Mouse (Mus musculus) cerebellum, postnatal 14 days (tissue): ENCODE data around the gene Col1a1.

Experiments
- DNase-seq, 2 experiments: peaks; one replicate each; pipeline ENCODE4 v3.0.0; 2021; ENCODE audit warnings: mixed read lengths in 2 of 2

Gene Col1a1

DNA sequence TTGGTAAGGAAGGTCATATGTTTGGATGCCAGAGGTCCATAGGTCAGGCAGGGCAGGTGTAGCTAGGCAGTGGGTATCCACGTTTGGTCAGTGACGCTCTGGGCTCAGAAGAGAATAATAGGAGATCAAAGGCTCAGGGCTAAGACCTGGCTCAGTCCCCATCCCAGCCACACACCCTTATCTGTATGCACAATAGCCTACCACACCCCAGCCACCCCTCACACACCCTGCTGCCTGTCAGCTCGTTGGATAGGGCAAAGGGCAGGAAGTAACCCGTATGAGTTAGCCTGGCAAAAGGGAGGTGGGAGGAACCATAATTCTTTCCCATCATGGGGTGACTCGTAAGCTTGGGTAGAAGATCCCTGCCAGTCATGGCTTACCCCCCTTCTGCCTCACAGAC is 61.6 kb downstream of the Col1a1 start:
- no peak for DNase-seq

DNA sequence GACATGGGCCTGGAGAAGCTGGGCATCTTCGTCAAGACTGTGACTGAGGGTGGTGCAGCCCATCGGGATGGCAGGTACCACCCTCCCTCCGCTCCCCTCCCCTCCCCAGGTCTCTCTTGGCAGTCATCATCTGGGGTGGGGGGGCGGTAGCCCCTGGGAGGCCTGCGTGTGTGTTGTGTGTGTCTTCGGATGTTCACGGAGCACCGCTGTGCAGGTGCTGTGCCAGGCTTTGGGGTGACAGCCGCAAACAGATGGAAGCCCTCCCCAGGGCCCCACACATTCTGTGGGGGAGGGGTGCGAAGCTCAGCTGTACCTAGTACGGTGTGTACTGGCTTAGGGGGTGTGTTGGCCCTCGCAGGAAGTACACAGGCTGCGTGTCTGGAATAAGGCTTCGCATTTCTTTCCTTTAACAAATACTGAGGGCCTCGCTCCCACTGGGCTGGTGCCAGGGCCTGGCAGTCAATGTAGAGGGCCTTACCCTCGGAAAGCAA is 62.1 kb downstream of the Col1a1 start:
- peak; percentile 59 to 63 for DNase-seq

DNA sequence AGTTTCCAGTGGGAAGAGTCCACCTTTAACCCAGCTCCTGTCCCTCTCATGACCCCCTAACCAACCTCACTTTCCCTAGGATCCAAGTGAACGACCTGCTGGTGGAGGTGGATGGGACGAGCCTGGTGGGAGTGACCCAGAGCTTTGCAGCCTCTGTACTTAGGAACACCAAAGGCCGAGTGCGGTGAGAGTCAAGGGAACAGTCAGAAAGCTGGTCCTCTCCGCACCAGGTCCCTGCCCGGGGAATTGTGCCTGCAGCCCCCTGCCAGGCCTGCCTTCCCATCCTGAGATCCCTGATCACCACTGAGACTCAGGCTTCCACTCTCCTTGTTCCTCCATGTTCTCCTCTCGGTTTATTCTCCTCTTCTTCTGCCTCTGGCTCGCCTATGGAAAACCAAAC is 64.1 kb downstream of the Col1a1 start:
- no peak for DNase-seq

DNA sequence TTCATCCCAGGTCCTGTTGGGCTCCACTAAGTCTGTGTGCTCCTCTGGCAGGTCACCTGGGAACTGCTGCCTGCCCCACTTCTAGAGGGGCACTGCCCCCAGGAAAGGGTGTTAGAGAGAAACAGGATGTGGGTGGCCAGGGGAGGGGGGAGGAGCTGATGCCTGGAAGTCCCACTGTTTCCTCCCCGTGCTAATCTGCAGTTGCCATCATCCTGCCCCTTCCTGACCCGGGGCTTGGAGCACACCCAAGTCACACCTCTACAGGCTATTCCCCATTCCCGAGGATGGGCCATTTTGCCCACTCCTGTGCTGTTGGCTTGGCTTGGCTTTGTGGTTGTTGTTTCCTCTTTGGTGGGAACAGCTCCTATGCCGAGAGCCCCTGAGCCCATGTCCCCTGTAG is 64.5 kb downstream of the Col1a1 start:
- DNase-seq: peak; percentile 49 to 68

DNA sequence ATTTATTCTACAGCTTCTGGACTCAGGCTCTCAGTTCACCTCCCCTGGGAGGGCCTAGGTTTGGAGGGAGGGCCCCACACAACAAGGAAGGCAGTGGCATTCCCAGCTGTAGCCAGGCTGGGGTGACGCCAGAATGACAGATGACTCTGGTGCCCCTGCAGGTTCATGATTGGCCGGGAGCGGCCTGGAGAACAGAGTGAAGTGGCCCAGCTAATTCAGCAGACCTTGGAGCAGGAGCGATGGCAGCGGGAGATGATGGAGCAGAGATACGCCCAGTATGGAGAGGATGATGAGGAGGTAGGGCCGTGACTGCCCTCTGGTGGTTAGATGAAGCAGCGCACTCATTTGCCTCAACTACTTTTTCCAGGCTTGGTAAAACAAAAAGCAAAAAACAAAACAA is 65.0 kb downstream of the Col1a1 start:
- peak; percentile 91 to 92 for DNase-seq

DNA sequence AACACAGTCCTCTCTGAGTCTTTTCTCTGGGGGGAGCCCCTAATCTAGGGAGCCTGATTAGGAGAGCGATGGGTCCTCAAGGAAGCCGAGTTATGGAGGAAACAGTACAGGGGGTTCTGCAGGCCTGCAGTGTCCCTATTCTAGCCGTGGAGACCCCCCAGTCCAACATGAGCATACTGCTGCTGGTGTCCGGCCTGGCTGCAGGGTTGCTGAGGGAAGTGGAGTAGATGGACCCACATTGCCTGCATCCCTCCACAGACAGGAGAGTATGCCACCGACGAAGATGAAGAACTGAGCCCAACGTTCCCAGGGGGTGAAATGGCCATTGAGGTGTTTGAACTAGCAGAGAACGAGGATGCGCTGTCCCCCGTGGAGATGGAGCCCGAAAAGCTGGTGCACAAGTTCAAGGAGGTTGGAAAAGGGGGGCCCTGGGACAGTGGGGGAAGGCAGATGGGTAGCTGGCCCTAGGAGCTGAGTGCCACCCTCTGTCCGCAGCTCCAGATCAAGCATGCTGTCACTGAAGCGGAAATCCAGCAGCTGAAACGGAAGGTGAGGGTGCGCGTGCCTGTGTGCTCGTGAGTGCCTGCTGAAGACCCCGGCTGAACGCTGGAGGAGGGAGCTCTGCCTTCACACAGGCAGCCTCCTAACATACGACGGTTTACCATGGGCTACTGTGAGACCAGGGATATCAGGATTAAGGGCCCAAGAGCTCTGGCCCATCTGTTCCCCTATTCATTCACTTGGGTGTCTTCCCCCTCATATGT is 65.7 kb downstream of the Col1a1 start:
- peak in 1 of 2 experiments; percentile 11 for DNase-seq
